Mouse (Mus musculus) thymus, adult 2 months (tissue): ENCODE measurements at regions not wholly inside any gene's neighbourhood (a gene's known extent, or its start where the extent isn't known, plus 50 kb on each side); places are given as distances from the start of the nearest gene placed in this dataset.

Experiments used
- CTCF ChIP-seq: fragments of 200-500 bp; IDR thresholded peaks from 2 replicates; pipeline ENCODE4 v1.5.1; 2012; ENCODE audit warnings: mild to moderate bottlenecking, control low read depth, low read length, moderate library complexity, borderline replicate concordance; ENCODE audit not compliant: control insufficient read depth, poor library complexity, insufficient read depth; ENCODE audit errors: extremely low read depth
- POLR2A ChIP-seq: fragments of 200-500 bp; IDR thresholded peaks from 2 replicates; pipeline ENCODE4 v1.6.1; 2012; ENCODE audit warnings: mild to moderate bottlenecking, low read length, control low read depth, moderate library complexity; ENCODE audit not compliant: control insufficient read depth, poor library complexity, insufficient read depth; ENCODE audit errors: extremely low read depth

DNA sequence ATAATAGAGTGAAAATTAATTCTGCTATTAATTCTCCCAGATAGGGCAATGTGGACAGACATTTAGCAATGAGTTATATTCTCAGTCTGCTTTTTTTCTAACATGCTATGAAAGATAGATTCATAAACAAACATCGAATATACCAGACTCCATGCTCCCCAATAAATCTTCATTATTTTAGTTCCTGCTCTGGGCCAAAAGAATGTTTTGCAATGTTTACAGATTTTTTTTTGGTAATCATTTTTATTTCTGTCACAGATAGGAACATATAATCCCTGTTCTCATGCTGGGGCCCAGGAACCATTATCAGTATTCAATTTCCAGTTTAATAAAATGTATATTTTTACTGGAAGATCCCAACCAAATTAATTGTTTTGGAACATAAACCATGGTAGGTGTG lies 205.9 kb downstream of the Papss1 start:
- TF ChIP-seq CTCF (no peak), POLR2A (no peak)
